Mouse (Mus musculus): Measurements from ENCODE around the gene Ccdc57.

GRCm38 (mm10) chr11:120873206-120873605 lies 59.5 kb downstream of the Ccdc57 start:
- TF ChIP-seq GATA1 (IDR thresholded peaks at IDR 0.05; ENCODE audit: borderline replicate concordance, low read length) (no peak), FLI1 (IDR thresholded peaks at IDR 0.05; ENCODE audit: low read length) (no peak)
